Mouse (Mus musculus) embryonic fibroblast, embryonic 13.5 days (primary cell): ENCODE data around the gene Dusp12. TPM values are rescaled to one million over a fixed set of nuclear protein-coding genes. Genes with fewer than 3 reads are reported as not detected.

Experiments used
- H3K27ac ChIP-seq: 2 replicates; pipeline ENCODE4 v1.5.1; 2012; ENCODE audit warnings: low read length, control low read depth, inconsistent platforms; ENCODE audit not compliant: insufficient read depth
- H3K4me1 ChIP-seq: 2 replicates; pipeline ENCODE4 v1.6.1; 2011; ENCODE audit warnings: low read length; ENCODE audit not compliant: control insufficient read depth, insufficient read depth
- H3K4me3 ChIP-seq: 2 replicates; pipeline ENCODE4 v1.5.1; 2011; ENCODE audit warnings: mild to moderate bottlenecking, control low read depth, low read length; ENCODE audit not compliant: insufficient read depth
- CTCF ChIP-seq: IDR thresholded peaks from 2 replicates; pipeline ENCODE4 v1.5.1; 2011; ENCODE audit warnings: mild to moderate bottlenecking, control low read depth, low read length, moderate library complexity, borderline replicate concordance; ENCODE audit not compliant: insufficient read depth
- POLR2A ChIP-seq: IDR thresholded peaks from 2 replicates; pipeline ENCODE4 v1.6.1; 2011; ENCODE audit warnings: low read depth, mild to moderate bottlenecking, control low read depth, low read length, moderate library complexity
- polyA plus RNA-seq: library from polyadenylated mRNA; stranded (reverse); fragments of >200 nt; gene quantifications from 2 replicates; pipeline ENCODE4 v1.2.4, GENCODE M21; 2011; ENCODE audit warnings: low read depth; ENCODE audit not compliant: missing spikeins, insufficient read length

Dusp12 gene
- polyA plus RNA-seq, 1 experiment = 28.4 TPM

DNA sequence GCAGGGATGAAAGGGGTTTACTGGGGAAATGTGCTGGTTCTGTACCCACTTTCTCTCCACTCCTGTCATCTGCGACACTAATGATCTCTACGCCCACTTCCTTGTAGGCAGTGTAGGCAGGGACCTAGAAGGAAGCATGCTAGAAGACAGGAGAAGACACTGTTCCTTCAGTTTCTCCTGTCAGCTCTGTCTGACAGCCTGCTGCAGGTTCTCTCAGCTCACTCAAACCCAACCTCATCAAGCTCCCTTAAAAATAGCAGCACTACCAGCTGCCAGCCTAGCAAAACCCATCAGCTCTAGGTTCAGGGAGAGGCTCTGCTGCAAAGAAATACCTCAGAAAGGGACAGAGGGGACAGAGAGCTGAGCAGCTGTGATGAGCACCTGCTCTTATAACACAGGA lies 35.3 kb downstream of the Dusp12 start:
- Histone ChIP-seq H3K27ac (no peak overlapping the region), H3K4me3 (no peak overlapping the region), H3K4me1 (peaks cover 4% of the 10 kb centered on the region)
- TF ChIP-seq POLR2A = no peak
- no peak for TF ChIP-seq CTCF

DNA sequence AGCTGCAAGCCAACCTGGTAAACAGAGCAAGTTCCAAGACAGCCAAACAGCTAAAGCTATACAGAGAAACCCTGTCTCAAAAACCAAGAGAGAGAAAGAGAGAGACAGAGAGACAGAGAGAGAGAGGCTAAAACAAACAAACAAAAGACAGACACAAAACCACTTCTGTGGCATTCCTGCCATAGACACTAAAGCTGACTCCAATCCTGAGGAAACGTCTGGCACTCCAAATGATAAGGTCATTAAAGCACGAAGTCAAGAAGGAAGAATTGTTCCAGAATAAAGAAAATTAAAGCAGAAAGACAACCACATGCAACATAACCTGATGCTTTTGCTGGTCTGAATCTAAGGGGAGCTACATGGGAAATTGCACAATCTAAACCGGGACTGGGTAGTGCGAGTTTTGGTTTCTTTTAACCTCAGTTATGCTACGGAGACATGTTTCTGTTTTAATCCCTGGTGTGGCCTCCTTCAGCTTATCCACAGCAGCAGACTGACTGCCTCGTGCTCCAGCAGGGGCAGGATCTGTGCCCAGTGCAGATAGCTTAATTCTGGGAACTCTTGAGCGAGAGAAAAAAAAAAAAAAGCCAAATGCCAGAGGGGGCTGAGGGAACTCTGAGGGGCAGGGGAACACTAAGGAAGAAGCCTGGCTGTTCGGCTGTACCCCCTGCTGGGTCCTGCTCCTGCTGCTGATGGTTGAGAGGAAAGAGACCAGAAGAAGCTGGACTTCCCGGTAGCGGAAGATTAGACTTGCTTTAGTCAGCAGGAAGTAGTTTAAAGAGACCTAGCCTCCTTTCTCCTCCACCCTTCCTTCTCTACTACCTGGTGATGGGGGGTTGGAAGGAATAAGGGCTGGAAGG lies 39.7 kb downstream of the Dusp12 start:
- Histone ChIP-seq H3K4me3 (no peak overlapping the region), H3K27ac (no peak overlapping the region), H3K4me1 (no peaks in the 10 kb centered on the region; the same call in 1 of the 2 replicates)
- no peak for TF ChIP-seq CTCF

DNA sequence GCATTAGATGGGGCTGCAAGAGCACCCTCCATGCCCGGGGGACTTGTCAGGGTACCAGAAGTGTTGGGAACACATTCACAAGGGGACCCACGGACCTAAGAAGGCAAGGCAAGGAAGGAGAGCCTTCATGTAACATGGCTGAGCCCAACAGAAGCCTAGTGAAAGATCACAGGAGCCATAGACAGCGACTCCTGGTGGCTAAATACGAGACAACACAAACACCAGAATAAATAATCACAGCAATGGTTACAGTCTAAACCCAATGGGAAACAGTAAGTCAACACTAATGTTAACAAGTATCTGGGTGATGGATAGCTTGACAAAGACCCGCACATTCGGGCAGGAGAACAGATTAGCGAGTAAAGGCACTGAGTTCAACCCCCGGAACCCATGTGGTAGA lies 41.0 kb downstream of the Dusp12 start:
- H3K27ac ChIP-seq = no peak overlapping the region
- no peak overlapping the region for H3K4me3 ChIP-seq
- H3K4me1 ChIP-seq = no peaks in the 10 kb centered on the region; the same call in 1 of the 2 replicates
- TF ChIP-seq POLR2A = no peak
- no peak for TF ChIP-seq CTCF

DNA sequence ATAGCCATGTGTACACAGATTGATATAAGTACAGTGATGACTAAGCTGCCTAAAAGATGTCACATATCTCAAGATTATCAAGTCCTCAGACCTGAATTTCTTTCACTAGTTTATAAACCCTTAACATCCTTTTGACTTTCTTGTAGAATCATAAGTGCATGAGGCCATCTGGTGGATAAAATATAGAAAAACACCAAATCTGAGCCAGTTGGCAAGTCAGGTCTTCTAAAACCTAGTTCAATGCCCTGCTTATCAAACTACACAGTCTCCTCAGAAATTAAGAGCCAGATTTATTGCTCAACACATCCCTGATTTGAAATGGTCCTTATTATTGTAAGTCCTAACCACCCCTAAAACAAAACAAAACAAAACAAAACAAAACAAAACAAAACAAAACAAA lies 45.7 kb downstream of the Dusp12 start:
- Histone ChIP-seq H3K4me3 (no peak overlapping the region), H3K27ac (no peak overlapping the region), H3K4me1 (no peaks in the 10 kb centered on the region)
- no peak for TF ChIP-seq CTCF
- TF ChIP-seq POLR2A = no peak

DNA sequence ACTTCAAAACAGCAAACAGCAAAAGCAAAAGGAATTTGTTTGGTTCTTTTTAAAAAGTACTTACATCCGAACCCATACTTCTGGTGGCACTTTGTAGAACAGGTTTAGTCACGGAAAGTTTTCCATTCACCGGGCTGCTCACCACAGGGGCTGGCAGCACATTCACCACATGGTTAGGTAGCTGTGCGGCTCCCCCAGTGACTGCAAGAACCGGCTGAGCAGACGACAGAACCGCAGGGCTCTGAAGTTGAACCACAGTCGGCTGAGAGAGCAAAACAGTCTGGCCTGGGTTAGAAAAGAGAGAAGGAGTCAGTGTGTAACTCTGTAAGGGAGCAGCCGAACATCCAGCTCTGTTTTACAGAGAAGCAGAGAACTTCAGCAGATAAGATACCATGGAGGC lies 50.6 kb downstream of the Dusp12 start:
- Histone ChIP-seq H3K4me1 (no peaks in the 10 kb centered on the region), H3K27ac (no peak overlapping the region), H3K4me3 (no peak overlapping the region)
- TF ChIP-seq POLR2A (no peak), CTCF (no peak)

DNA sequence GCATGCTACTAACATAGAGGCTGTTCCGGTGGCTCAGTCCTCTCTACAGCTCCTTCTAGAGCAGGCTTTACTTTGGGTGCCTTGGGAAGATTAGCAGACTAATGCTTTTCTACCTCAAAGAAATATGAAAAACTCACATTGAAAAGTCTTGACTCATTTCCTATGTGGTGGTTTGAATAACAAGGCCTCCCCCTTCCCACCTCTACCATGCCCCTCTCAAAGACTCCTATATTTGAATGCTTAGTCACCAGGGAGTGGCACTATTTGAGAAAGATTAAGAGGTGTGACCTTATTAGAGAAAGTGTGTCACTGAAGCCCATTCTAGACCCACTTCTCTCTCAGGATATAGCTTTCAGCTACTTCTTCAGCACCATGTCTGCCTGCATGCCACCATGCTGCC lies 55.6 kb downstream of the Dusp12 start:
- no peak overlapping the region for H3K4me3 ChIP-seq
- H3K27ac ChIP-seq = peak overlapping the region; percentile 69
- no peak for TF ChIP-seq CTCF
- no peak for TF ChIP-seq POLR2A
- no peaks in the 10 kb centered on the region; the same call in 1 of the 2 replicates for H3K4me1 ChIP-seq

DNA sequence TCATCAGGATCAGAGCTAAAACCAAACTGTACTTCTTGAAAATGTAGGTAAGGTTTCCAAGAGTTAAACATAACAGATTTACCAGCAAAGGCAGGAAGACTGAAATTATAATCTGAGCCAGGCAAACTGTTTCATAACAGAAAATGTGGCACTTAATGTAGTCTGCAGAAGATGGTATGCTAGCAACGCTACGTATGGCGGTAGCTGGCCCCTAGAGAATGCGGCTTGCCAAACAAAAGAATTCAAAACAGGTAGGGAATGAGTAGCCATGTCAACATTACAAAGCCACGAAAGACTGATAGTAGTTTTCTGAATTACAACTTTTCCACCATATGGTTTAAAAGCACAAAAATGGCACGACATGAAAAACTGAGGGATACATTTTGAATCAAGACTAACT lies 56.0 kb downstream of the Dusp12 start:
- no peak for TF ChIP-seq CTCF
- no peak for TF ChIP-seq POLR2A
- H3K27ac ChIP-seq = peak overlapping the region; percentile 69
- H3K4me1 ChIP-seq = no peaks in the 10 kb centered on the region; the same call in 1 of the 2 replicates
- no peak overlapping the region for H3K4me3 ChIP-seq

Other genes starting within 250 kb of the Dusp12 start
- 59.1 and 62.1 TPM in 2 replicates for gene Olfml2b, start 241.0 kb downstream of the Dusp12 start, polyA plus RNA-seq
- gene Atf6, start 17.8 kb downstream of the Dusp12 start, polyA plus RNA-seq = 26.8 and 29.2 TPM in 2 replicates
- not detected in 2 replicates for gene Gm26620, start 475 bp downstream of the Dusp12 start, polyA plus RNA-seq
- gene Fcrlb, start 27.4 kb upstream of the Dusp12 start, polyA plus RNA-seq = not detected in 2 replicates
- not detected in 2 replicates for gene Fcrla, start 42.0 kb upstream of the Dusp12 start, polyA plus RNA-seq
- gene Fcgr2b, start 91.0 kb upstream of the Dusp12 start, polyA plus RNA-seq = 0.51 TPM in 1 of 2 replicates, not detected in the other
- not detected in 2 replicates for gene Fcgr4, start 133.4 kb upstream of the Dusp12 start, polyA plus RNA-seq
- gene Fcgr3, start 179.4 kb upstream of the Dusp12 start, polyA plus RNA-seq = 3.9 TPM in 1 of 2 replicates, not detected in the other
- 2.4 and 2.5 TPM in 2 replicates for gene Cfap126, start 228.4 kb upstream of the Dusp12 start, polyA plus RNA-seq